Mouse (Mus musculus) forebrain, postnatal 0 days (tissue): Measurements from ENCODE around the gene Adamts5. TPM values are rescaled to one million over a fixed set of nuclear protein-coding genes. Genes with fewer than 3 reads are reported as not detected.

Experiments used
- ATAC-seq: fragments of 200-750 bp; cut with Nextera tagmentation; 2 replicates; pipeline ENCODE4 v1.8.0; 2017; ENCODE audit warnings: mild to moderate bottlenecking, moderate library complexity
- DNase-seq: peaks from one replicate; pipeline ENCODE4 v3.0.0-alpha.2; 2015
- H3K27ac ChIP-seq: fragments of 300-500 bp; sonication (generic); 2 replicates; pipeline ENCODE4 v1.5.1; 2014; ENCODE audit warnings: low read depth, mild to moderate bottlenecking, antibody characterized with exemption, low read length, moderate library complexity, mixed read lengths
- H3K27me3 ChIP-seq: fragments of 300-500 bp; sonication (generic); 2 replicates; pipeline ENCODE4 v1.6.1; 2014; ENCODE audit warnings: mild to moderate bottlenecking, low read length, mixed read lengths; ENCODE audit not compliant: insufficient read depth
- H3K36me3 ChIP-seq: fragments of 300-500 bp; sonication (generic); 2 replicates; pipeline ENCODE4 v1.6.1; 2014; ENCODE audit warnings: mild to moderate bottlenecking, moderate library complexity; ENCODE audit not compliant: insufficient read depth
- H3K4me1 ChIP-seq: fragments of 300-500 bp; sonication (generic); 2 replicates; pipeline ENCODE4 v1.6.1; 2014; ENCODE audit warnings: antibody characterized with exemption; ENCODE audit not compliant: insufficient read depth
- H3K4me2 ChIP-seq: fragments of 300-500 bp; sonication (generic); 2 replicates; pipeline ENCODE4 v1.6.1; 2014; ENCODE audit warnings: low read depth, mild to moderate bottlenecking, moderate library complexity
- H3K4me3 ChIP-seq: fragments of 300-500 bp; sonication (generic); 2 replicates; pipeline ENCODE4 v1.5.1; 2014; ENCODE audit warnings: low read depth, low read length, mixed read lengths
- H3K9ac ChIP-seq: fragments of 300-500 bp; sonication (generic); 2 replicates; pipeline ENCODE4 v1.6.1; 2014; ENCODE audit warnings: mild to moderate bottlenecking
- H3K9me3 ChIP-seq: fragments of 300-500 bp; sonication (generic); 2 replicates; pipeline ENCODE4 v1.6.1; 2016; ENCODE audit warnings: low read length
- CTCF ChIP-seq: sonication (generic); IDR thresholded peaks from 2 replicates; pipeline ENCODE4 v1.5.1; 2016; ENCODE audit warnings: antibody characterized with exemption, control low read depth, low read depth
- WGBS: fragments of 180-500 bp; shearing (Covaris S2); extraction: QIAGEN DNeasy Blood & Tissue Kit; methylation state at CpG from one replicate; pipeline ENCODE4 v1.1.7; 2014; 5-methylcytosine and 5-hydroxymethylcytosine counted together
- polyA plus RNA-seq: library from polyadenylated mRNA; unstranded; fragments of >200 nt; fragmentation: Nextera tagmentation; extraction: Ambion mirVana; gene quantifications from 2 replicates; pipeline ENCODE4 v1.2.1, GENCODE M21; 2015
- total RNA-seq: library from RNA; depleted of rRNA; stranded (reverse); fragments of >200 nt; gene quantifications from 2 replicates; pipeline ENCODE4 v1.2.3, GENCODE M21; 2014

Gene Adamts5
- total and polyA plus RNA-seq, 2 experiments from 2014 or later = 1.8 to 2.6 TPM

- Histone ChIP-seq H3K27me3 (no peaks in the 10 kb centered on the region), H3K9me3 (no peaks in the 10 kb centered on the region), H3K4me3 (no peak overlapping the region), H3K27ac (no peak overlapping the region), H3K36me3 (no peaks in the 10 kb centered on the region), H3K4me2 (no peak overlapping the region), H3K4me1 (peaks cover 10% of the 10 kb centered on the region; the same call in 1 of the 2 replicates), H3K9ac (no peak overlapping the region)
- TF ChIP-seq CTCF = no peak
- ATAC-seq = peak; percentile 90
- 41% methylated on average over 13 of the region's 13 CpGs for WGBS
- peak; percentile 71 for DNase-seq
Observed at GRCm38 (mm10) chr16:85887289-85888051, 14.2 kb downstream of the Adamts5 start.

DNA sequence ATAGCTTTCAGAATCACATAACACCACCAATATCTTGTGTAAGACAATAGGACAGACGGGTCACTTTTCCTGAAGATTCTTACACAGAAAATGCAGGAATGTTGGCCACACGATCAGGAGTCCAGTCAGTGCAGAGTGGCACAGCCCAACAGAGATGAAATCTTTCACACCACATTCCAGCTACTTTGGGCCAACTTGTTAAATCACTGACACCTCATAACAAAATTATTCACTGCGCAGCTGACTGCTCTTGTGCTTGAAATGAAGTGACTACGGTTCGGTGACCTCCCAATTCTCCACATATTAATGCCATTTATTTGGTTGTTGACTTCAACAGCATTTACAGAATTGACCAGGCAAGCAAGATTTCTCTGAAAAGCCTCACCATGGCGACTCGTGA lies 22.6 kb downstream of the Adamts5 start:
- H3K9ac ChIP-seq = no peak overlapping the region
- H3K4me3 ChIP-seq = no peak overlapping the region
- no peaks in the 10 kb centered on the region for H3K36me3 ChIP-seq
- TF ChIP-seq CTCF = no peak
- no peaks in the 10 kb centered on the region for H3K9me3 ChIP-seq
- H3K4me2 ChIP-seq = no peak overlapping the region
- H3K27me3 ChIP-seq = no peaks in the 10 kb centered on the region
- DNase-seq (no peak), ATAC-seq (no peak)
- H3K4me1 ChIP-seq = no peaks in the 10 kb centered on the region
- no peak overlapping the region for H3K27ac ChIP-seq
- WGBS = 90% methylated on average over 7 of the region's 7 CpGs

- Histone ChIP-seq H3K9me3 (no peaks in the 10 kb centered on the region), H3K4me3 (no peak overlapping the region), H3K27ac (no peak overlapping the region), H3K4me2 (no peak overlapping the region), H3K36me3 (no peaks in the 10 kb centered on the region), H3K9ac (no peak overlapping the region), H3K27me3 (no peaks in the 10 kb centered on the region), H3K4me1 (no peaks in the 10 kb centered on the region)
- DNase-seq (no peak), ATAC-seq (no peak)
- 93% methylated on average over 3 of the region's 3 CpGs for WGBS
- no peak for TF ChIP-seq CTCF
Observed at GRCm38 (mm10) chr16:85874141-85874540, 27.5 kb downstream of the Adamts5 start.

GRCm38 (mm10) chr16:85871971-85872370 lies 29.7 kb downstream of the Adamts5 start:
- Histone ChIP-seq H3K27me3 (no peaks in the 10 kb centered on the region), H3K9ac (no peak overlapping the region), H3K4me2 (no peak overlapping the region), H3K4me3 (no peak overlapping the region), H3K36me3 (no peaks in the 10 kb centered on the region), H3K9me3 (no peaks in the 10 kb centered on the region), H3K4me1 (no peaks in the 10 kb centered on the region), H3K27ac (no peak overlapping the region)
- 81% methylated on average over 2 of the region's 2 CpGs for WGBS
- no peak for TF ChIP-seq CTCF
- ATAC-seq (no peak), DNase-seq (no peak)

DNA sequence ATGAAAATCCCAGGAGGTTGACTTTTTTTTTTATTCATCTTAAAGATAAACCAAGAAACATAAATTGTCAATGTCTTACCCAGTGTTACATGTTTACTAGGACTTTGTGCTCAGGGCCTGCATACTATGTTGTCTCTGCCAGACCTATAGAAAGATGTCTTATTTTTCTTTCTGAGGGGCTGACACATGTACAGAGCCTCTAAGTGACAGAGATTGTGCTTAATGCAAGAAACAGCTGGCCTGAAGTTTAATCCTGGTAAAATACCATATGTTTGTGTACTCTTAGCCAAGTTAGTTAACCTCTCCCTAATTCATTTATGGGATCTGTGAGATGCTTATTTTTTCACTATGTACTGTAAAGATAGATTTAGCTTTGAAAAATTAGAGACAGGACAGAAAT lies 30.4 kb downstream of the Adamts5 start:
- TF ChIP-seq CTCF = no peak
- no peak overlapping the region for H3K9ac ChIP-seq
- no peak overlapping the region for H3K4me3 ChIP-seq
- H3K27me3 ChIP-seq = no peaks in the 10 kb centered on the region
- H3K9me3 ChIP-seq = no peaks in the 10 kb centered on the region
- no peaks in the 10 kb centered on the region for H3K4me1 ChIP-seq
- H3K4me2 ChIP-seq = no peak overlapping the region
- no peaks in the 10 kb centered on the region for H3K36me3 ChIP-seq
- H3K27ac ChIP-seq = no peak overlapping the region
- DNase-seq (no peak), ATAC-seq (no peak)

DNA sequence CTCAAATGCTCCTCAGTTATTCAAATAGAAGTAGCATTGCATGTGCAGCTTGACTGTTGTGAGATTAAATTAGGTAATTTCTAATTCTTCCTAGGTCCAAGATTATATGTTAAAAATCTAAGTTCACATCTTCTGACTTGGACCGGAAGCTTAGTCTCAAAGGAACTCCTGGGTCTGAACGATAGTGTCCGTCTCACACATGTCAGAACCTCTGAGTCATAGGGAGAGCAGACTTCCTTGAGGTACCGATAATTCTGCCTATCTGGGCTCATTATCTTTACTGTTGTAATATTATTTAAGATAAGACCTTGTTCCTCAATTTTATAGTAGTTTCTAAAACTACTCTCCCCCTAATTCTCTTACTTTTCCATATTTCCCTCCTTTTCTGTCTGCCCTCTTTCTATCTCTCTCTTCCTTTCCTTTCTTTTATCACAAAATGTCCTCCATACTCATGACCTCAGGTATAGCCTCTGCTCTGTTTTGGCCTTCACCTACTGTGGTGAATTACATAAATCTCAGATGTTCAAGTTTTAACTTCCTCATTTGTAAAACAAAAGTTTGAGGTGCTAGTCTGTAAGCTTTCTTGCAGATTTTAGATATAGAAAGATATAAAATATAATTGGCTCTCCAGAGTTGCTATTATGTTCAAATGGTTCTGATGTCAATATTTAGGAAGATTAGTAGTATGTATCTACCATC lies 36.8 kb downstream of the Adamts5 start:
- H3K9me3 ChIP-seq = no peaks in the 10 kb centered on the region
- TF ChIP-seq CTCF = no peak
- H3K4me3 ChIP-seq = no peak overlapping the region
- no peaks in the 10 kb centered on the region for H3K4me1 ChIP-seq
- no peak overlapping the region for H3K27ac ChIP-seq
- H3K4me2 ChIP-seq = no peak overlapping the region
- DNase-seq (no peak), ATAC-seq (no peak)
- WGBS = 97% methylated on average over 4 of the region's 4 CpGs
- no peaks in the 10 kb centered on the region for H3K27me3 ChIP-seq
- no peak overlapping the region for H3K9ac ChIP-seq
- H3K36me3 ChIP-seq = no peaks in the 10 kb centered on the region

GRCm38 (mm10) chr16:85854505-85854904 lies 47.1 kb downstream of the Adamts5 start:
- Histone ChIP-seq H3K9me3 (no peaks in the 10 kb centered on the region), H3K4me3 (no peak overlapping the region), H3K9ac (no peak overlapping the region), H3K4me1 (no peaks in the 10 kb centered on the region), H3K27ac (no peak overlapping the region), H3K36me3 (no peaks in the 10 kb centered on the region), H3K4me2 (no peak overlapping the region), H3K27me3 (no peaks in the 10 kb centered on the region)
- 94% methylated on average over 5 of the region's 5 CpGs for WGBS
- no peak for ATAC-seq
- no peak for TF ChIP-seq CTCF
- DNase-seq = no peak
